Mouse (Mus musculus): ENCODE data around the gene Os9. TPM values are rescaled to one million over a fixed set of nuclear protein-coding genes. Genes with fewer than 3 reads are reported as not detected.
A peak's percentile ranks its signal among the peaks of the same experiment; 100 is the strongest.
"Not testable (repeated sequence)": the region's sequence is repeated elsewhere in the genome, so short reads cannot be mapped to it uniquely, and the experiment has no call there.

The Os9 gene
- total RNA-seq, 2 experiments from 2014 or later: 100 to 102 TPM

DNA sequence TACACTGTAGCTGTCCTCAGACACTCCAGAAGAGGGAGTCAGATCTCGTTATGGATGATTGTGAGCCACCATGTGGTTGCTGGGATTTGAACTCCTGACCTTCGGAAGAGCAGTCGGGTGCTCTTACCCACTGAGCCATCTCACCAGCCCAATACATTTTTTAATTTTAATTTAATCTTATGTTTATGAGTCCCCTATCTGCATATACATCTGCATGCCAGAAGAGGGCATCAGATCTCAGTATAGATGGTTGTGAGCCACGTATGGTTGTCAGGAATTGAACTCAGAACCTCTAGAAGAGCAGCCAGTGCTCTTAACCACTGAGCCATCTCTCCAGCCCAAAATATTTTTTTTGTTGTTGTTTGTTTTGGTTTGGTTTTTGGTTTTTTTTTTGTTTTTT, 48.7 kb downstream of the Os9 start:
- not testable (repeated sequence) for H3K27ac ChIP-seq; H3K4me3 ChIP-seq; DNase-seq (ENCODE audit: low spot score in 2 of 2)
- peak; percentile 66 for TF ChIP-seq CTCF (conservative IDR thresholded peaks at IDR 0.05)

DNA sequence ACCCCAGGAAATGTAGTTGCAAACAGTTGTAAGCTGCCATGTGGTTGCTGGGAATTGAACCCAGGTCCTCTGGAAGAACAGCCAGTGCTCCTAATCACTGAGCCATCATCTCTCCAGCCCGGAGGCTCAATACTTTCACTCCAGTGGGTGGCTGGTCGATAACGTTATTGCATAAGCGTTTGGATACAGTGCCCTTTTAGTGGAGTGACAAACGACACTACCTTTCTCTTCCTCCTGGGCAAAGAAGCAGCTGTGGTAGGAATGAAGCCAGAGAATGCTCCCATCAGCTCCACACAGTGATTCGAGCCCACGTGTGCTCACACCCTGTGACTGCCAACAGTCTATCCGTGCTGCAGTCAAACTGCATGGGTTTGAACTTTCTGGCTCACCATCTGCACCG, 49.7 kb downstream of the Os9 start:
- H3K4me3 ChIP-seq: peak overlapping the region; percentile 89
- no peak for TF ChIP-seq CTCF (conservative IDR thresholded peaks at IDR 0.05)
- peak overlapping the region; percentile 94 for H3K27ac ChIP-seq
- DNase-seq (ENCODE audit: low spot score in 2 of 2): no peak

DNA sequence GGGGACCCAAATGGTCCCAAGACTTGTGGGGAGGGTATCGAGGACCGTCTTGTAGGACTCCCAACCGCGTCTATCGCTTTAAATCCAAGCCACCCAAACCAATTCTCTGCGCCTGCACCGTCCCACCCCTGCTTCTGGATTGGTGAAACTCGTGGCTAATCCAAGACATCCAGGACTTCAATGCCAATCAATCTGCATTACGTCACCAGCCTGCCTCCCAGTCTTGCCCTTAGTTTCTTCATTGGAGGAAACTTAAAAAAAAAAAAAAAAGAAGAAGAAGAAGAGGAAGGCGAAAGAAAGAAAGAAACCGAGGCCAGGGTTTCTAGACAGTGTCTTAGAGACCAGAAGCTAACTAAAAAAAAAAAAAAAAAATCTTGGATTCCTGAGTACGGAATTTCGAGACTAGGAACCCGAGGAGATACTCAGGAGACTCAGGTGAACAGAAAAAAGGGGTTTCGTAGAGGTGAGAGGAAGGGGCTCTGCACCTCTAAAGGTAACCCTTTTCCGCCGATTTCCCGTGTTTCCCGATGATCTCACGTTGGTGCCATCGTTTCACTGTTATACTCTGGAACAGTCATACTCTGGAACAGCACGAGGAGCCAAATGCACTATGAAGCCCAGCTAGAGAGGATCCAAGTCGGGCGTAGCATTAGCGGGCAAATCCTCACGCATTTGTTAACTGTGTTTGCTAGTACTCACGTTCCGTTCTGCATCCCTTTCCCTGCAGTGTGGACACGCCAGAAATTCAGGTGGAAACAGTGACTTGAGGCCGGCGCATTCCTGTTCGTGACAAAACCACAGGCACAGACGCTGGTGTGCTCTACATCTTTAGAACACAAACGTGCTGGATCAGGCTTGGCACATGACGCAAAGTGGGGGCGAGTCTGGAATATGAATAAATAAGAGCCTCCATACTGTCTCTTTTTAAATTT, 50.5 kb downstream of the Os9 start, which contains the start of gene Tspan31:
Gene Tspan31, minus strand, starts transcription at position 75 of the 932 bp plus-strand sequence.
- Histone ChIP-seq H3K4me3 (peak within 1 kb of the TSS; percentile 89), H3K27ac (peak within 1 kb of the TSS; percentile 94)
- TF ChIP-seq CTCF (conservative IDR thresholded peaks at IDR 0.05): no peak
- peak; percentile 90 to 97 for DNase-seq (ENCODE audit: low spot score in 2 of 2)

DNA sequence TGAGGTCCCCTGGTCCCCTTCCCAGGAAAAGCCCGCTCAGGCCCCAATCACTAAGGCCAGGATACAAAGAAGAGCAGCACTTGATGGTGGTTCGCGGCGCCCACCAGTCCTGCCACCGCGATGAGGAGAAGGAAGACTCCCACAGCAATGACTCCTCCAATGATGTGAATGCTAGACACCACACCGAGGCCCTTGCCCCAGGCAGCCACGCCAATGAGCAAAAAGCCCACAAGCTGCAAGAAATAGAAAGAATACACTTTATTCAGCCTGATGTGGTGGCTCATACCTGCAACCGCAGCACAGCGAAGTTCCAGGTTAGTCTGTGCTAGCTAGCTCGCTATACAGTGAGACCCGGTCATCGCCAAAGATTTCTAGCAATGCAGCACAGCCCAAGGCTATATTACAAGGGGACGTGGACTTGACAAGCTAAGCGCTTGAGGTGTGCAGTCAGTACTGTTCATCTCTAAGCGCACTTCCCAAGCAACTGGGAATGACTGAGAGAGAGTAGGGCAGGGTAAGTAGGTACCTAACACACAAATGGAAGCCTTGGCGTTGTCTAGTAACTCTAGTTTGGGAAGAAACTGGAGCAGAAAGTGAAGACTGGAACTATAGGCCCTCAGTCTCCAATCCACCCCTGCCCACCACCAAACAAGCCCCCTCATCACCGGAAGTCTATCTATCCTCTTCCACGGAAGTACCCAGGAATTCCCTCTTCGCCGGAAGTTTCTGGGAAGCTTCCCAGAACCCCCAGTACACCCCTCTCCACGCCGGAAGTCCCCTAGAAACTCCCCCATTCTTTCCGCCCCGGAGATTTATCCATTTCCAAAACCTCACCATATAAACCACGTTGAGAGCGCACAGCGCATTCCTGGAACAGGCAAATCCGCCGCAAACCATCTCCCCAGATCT, 51.4 kb downstream of the Os9 start:
- Histone ChIP-seq H3K4me3 (peak overlapping the region; percentile 89), H3K27ac (peak overlapping the region; percentile 94)
- TF ChIP-seq CTCF (conservative IDR thresholded peaks at IDR 0.05): no peak
- peak in 1 of 2 experiments; percentile 40 for DNase-seq (ENCODE audit: low spot score in 2 of 2)

DNA sequence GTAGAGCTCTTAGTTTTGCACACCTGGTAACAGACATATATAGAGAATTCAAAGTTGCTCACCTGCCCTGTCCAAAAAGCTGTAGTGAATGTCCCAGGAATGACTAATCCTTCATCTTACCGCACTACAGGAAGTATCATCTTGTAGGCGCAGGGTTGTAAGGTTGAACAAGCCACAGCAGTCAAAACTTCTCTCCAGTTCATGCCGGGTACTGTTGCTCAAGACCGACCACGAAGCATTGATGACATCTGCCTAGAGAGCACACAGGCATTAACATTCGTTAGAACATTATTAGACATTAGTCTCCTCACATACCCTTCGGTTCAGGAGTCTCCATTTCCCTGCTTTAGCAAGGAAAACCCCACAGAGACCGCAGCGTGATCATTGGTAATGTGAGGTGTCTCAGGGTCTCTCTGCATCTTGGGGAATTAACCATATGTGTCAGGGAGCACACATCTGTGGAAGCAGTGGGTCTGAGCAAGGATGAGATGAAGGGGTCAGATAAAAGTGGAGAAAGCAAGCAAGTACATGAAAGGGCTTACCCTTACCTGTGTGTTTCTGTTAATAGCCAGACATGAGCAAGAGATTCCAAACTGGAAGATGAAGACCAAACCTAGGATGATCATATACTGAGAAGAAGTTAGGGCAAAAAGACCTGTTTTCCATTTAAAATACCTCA, 52.4 kb downstream of the Os9 start:
- H3K27ac ChIP-seq: peak overlapping the region; percentile 94; the same call in 1 of the 2 replicates
- DNase-seq (ENCODE audit: low spot score in 2 of 2): no peak
- H3K4me3 ChIP-seq: peak overlapping the region; percentile 89; the same call in 1 of the 2 replicates
- TF ChIP-seq CTCF (conservative IDR thresholded peaks at IDR 0.05): no peak

DNA sequence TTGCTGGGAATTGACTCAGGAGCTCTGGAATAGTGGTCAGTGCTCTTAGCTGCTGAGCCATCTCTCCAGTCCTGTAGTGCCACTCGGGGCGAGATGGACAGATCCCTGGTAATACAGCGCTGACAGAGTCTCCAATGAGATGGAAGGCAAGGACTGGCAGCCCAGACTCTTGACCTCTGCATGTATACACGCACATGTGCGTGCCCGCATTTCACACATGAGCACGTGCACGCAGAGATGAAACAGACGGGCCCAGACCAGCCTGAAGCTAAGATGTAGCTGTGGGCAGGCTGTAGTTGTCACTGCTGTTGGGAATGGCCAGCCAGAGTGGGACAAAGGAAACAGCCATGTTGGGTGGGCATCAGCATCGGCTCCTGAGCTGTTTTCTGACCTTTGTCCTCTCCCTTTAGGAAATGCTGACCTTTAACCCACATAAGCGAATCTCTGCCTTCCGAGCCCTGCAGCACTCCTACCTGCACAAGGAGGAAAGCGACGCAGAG, 54.4 kb downstream of the Os9 start:
- Histone ChIP-seq H3K27ac (no peak overlapping the region), H3K4me3 (no peak overlapping the region)
- no peak for TF ChIP-seq CTCF (conservative IDR thresholded peaks at IDR 0.05)
- no peak for DNase-seq (ENCODE audit: low spot score in 2 of 2)

DNA sequence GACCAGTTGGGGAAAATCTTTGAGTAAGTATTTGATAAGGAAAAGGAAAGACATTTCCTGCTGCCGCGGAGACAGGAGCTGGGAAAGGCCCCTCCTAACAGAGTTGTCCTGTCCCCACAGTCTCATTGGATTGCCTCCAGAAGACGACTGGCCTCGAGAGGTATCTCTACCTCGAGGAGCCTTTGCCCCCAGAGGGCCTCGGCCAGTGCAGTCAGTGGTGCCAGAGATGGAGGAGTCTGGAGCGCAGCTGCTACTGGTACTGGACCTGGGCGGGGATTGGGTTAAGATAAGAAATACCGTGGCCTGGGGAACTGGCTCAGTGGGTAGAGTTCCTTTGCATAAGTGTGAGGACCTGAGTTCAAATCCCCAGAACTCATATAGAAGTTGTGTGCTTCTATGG, 55.0 kb downstream of the Os9 start:
- no peak for DNase-seq (ENCODE audit: low spot score in 2 of 2)
- no peak for TF ChIP-seq CTCF (conservative IDR thresholded peaks at IDR 0.05)
- Histone ChIP-seq H3K4me3 (no peak overlapping the region), H3K27ac (no peak overlapping the region)

DNA sequence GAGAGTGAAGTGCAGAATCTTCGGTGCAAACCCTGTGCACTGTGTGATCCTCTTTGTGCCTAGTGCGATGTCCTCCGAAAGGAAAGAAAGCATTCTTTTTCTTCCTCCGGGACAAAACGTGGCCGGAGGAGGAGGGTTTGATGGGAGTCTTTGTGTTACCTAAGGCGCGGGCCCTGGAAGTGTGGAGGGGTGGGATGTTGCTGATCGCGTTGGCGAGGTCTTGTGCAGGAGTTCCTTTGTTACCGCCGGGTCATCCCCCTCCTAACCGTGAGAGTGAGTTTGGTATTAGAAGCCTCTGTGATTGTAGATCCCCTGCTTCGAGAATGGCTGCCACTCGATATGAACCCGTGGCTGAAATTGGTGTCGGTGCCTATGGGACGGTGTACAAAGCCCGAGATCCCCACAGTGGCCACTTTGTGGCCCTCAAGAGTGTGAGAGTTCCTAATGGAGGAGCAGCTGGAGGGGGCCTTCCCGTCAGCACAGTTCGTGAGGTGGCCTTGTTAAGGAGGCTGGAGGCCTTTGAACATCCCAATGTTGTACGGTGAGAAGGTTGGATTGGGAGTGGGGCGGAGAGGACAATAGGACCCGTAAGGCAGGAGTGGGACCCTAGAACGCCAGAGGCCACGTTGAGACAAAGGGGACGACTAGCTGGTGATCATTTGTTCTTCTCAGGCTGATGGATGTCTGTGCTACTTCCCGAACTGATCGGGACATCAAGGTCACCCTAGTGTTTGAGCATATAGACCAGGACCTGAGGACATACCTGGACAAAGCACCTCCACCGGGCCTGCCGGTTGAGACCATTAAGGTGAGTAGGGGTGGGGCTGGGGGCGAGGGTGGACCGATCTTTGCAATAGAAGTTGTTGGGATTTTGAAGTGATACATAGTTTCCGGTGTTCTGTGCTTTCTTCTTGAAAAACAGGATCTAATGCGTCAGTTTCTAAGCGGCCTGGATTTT, 56.7 kb downstream of the Os9 start:
- no peak for TF ChIP-seq CTCF (conservative IDR thresholded peaks at IDR 0.05)
- no peak for DNase-seq (ENCODE audit: low spot score in 2 of 2)
- H3K4me3 ChIP-seq: peak overlapping the region; percentile 80
- H3K27ac ChIP-seq: peak overlapping the region; percentile 96

DNA sequence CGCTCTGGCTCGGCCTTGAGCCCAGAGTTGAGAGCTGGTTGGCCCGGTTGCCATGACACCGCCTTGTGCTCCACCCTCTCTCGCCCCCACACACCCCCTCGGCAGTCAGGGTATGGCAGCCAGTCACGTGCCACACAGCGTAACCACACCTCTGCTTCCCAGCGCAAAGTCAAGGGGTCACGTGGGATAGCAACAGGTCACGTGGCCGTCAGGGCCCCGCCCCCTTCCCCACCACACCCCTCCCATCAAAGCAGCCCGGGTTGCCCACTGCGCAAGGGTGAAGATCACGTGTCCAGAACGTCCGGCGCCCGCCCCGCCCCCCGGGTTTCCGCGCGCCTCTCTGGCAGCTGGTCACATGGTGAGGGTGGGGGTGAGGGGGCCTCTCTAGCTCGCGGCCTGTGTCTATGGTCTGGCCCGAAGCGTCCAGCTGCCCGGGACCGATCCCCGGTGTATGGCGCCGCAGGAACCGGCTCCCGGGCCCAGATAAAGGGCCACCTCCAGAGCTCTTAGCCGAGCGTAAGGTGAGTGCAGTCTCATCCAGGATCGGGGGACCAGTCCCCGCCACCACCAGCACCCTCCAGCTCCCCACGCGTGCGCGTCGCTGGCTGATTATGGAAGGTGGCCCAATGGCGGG, 57.6 kb downstream of the Os9 start, which contains the start of gene Cdk4:
Gene Cdk4, plus strand, starts transcription at position 296 of the 634 bp plus-strand sequence.
- peak; percentile 98 to 99 for DNase-seq (ENCODE audit: low spot score in 2 of 2)
- peak within 1 kb of the TSS; percentile 96 for H3K27ac ChIP-seq
- H3K4me3 ChIP-seq: peak within 1 kb of the TSS; percentile 80
- TF ChIP-seq CTCF (conservative IDR thresholded peaks at IDR 0.05): no peak

DNA sequence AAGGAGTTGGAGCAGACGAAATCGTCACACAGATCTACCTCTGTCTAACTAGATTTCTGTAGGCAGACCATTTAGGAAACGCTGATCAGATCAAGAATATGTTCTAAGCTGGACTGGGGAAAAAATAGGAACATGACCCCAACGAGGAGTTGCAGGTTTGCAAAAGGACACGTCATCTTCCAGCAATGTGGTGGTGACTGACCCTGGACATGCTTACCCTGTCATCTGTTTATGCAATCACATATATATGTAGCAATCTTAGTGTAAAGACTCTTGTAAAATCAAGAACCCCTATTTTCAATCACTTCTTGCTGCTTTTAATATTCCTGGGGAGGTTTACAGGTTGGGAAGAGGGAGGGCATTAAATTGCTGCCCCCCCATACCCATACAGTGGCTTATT, 58.4 kb downstream of the Os9 start:
- Histone ChIP-seq H3K27ac (peak overlapping the region; percentile 89), H3K4me3 (peak overlapping the region; percentile 80; the same call in 1 of the 2 replicates)
- no peak for DNase-seq (ENCODE audit: low spot score in 2 of 2)
- no peak for TF ChIP-seq CTCF (conservative IDR thresholded peaks at IDR 0.05)

DNA sequence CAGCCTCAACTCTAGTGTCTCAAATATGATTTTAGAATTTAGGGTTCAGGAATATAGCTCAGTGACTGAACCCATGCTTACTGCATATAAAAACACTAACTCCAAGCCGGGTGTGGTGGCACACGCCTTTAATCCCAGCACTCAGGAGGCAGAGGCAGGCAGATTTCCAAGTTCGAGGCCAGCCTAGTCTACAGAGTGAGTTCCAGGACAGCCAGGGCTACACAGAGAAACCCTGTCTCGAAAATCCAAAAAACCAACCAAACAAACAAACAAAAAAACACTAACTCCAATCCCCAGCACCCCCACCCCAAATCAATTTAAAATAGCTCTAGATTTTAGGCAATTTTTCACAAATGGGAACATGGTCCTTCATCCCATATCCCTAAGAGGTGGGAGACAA, 58.8 kb downstream of the Os9 start:
- peak overlapping the region; percentile 89; the same call in 1 of the 2 replicates for H3K27ac ChIP-seq
- not testable (repeated sequence) for DNase-seq (ENCODE audit: low spot score in 2 of 2); H3K4me3 ChIP-seq

Measured in layer of hippocampus, adult 2 months (tissue).